Mouse (Mus musculus) heart, embryonic 16.5 days (tissue): ENCODE results near the gene Mia3. TPM values are rescaled to one million over a fixed set of nuclear protein-coding genes. Genes with fewer than 3 reads are reported as not detected.
"Not testable (repeated sequence)": the region's sequence is repeated elsewhere in the genome, so short reads cannot be mapped to it uniquely, and the experiment has no call there.

ENCODE experiments used
- ATAC-seq: fragments of 200-750 bp; cut with Nextera tagmentation; replicated peaks from 2 replicates; pipeline ENCODE4 v1.8.0; 2017; ENCODE audit warnings: moderate number of reproducible peaks; ENCODE audit not compliant: insufficient read depth, low FRiP score; ENCODE audit errors: extremely low read depth
- H3K27ac ChIP-seq: fragments of 300-500 bp; sonication (generic); 2 replicates; pipeline ENCODE4 v1.5.1; 2014; ENCODE audit warnings: mild to moderate bottlenecking, low read length, control low read depth, moderate library complexity
- H3K27me3 ChIP-seq: fragments of 300-500 bp; sonication (generic); 2 replicates; pipeline ENCODE4 v1.6.1; 2014; ENCODE audit warnings: low read length, mixed read lengths; ENCODE audit not compliant: control insufficient read depth, insufficient read depth
- H3K36me3 ChIP-seq: fragments of 300-500 bp; sonication (generic); 2 replicates; pipeline ENCODE4 v1.6.1; 2014; ENCODE audit not compliant: control insufficient read depth, insufficient read depth
- H3K4me1 ChIP-seq: fragments of 300-500 bp; sonication (generic); 2 replicates; pipeline ENCODE4 v1.6.1; 2014; ENCODE audit warnings: low read length, mixed read lengths; ENCODE audit not compliant: control insufficient read depth, insufficient read depth
- H3K4me2 ChIP-seq: fragments of 300-500 bp; sonication (generic); 2 replicates; pipeline ENCODE4 v1.6.1; 2014; ENCODE audit warnings: low read depth, mild to moderate bottlenecking, control low read depth, low read length
- H3K4me3 ChIP-seq: fragments of 300-500 bp; sonication (generic); 2 replicates; pipeline ENCODE4 v1.5.1; 2014; ENCODE audit warnings: mild to moderate bottlenecking, control low read depth, low read length
- H3K9ac ChIP-seq: fragments of 300-500 bp; sonication (generic); 2 replicates; pipeline ENCODE4 v1.6.1; 2014; ENCODE audit warnings: low read length, control low read depth
- H3K9me3 ChIP-seq: fragments of 300-500 bp; sonication (generic); replicated peaks from 2 replicates; pipeline ENCODE4 v1.6.1; 2016; ENCODE audit warnings: low read length; ENCODE audit not compliant: control insufficient read depth
- WGBS: fragments of 180-500 bp; shearing (Covaris S2); extraction: QIAGEN DNeasy Blood & Tissue Kit; methylation state at CpG from one replicate; pipeline ENCODE4 v1.1.7; 2014; 5-methylcytosine and 5-hydroxymethylcytosine counted together
- polyA plus RNA-seq: library from polyadenylated mRNA; unstranded; fragments of >200 nt; fragmentation: Nextera tagmentation; extraction: Ambion mirVana; gene quantifications from 2 replicates; pipeline ENCODE4 v1.2.1, GENCODE M21; 2015

Gene Mia3
- polyA plus RNA-seq, 1 experiment from 2014 or later, result 57.7 TPM

GRCm38 (mm10) chr1:183320708-183321107 is 48.6 kb downstream of the Mia3 start:
- no peak; the same call in 1 of the 2 replicates for ATAC-seq
- H3K9me3 ChIP-seq, result peaks cover 3% of the 10 kb centered on the region
- H3K27ac ChIP-seq, result no peak overlapping the region
- H3K36me3 ChIP-seq, result peaks cover 48% of the 10 kb centered on the region
- WGBS, result 48% methylated on average over 3 of the region's 3 CpGs
- no peak overlapping the region for H3K4me2 ChIP-seq
- H3K27me3 ChIP-seq, result no peaks in the 10 kb centered on the region
- H3K9ac ChIP-seq, result no peak overlapping the region
- no peak overlapping the region for H3K4me3 ChIP-seq
- no peaks in the 10 kb centered on the region for H3K4me1 ChIP-seq

- Histone ChIP-seq H3K27me3 (no peaks in the 10 kb centered on the region), H3K9me3 (no peaks in the 10 kb centered on the region), H3K4me1 (no peaks in the 10 kb centered on the region), H3K36me3 (peaks cover 46% of the 10 kb centered on the region), H3K4me3 (no peak overlapping the region), H3K9ac (no peak overlapping the region), H3K4me2 (no peak overlapping the region), H3K27ac (no peak overlapping the region)
- ATAC-seq, result no peak
- WGBS, result 89% methylated on average over 2 of the region's 2 CpGs
These were observed 53.6 kb downstream of the Mia3 start for GRCm38 (mm10) chr1:183315783-183316182.

- Histone ChIP-seq H3K9ac (no peak overlapping the region), H3K36me3 (peaks cover 40% of the 10 kb centered on the region), H3K27ac (no peak overlapping the region), H3K4me1 (no peaks in the 10 kb centered on the region), H3K4me3 (no peak overlapping the region), H3K4me2 (no peak overlapping the region), H3K9me3 (no peaks in the 10 kb centered on the region), H3K27me3 (no peaks in the 10 kb centered on the region)
- WGBS, result 87% methylated on average over 2 of the region's 2 CpGs
- ATAC-seq, result no peak
These were observed 57.3 kb downstream of the Mia3 start for GRCm38 (mm10) chr1:183312076-183312475.

GRCm38 (mm10) chr1:183309601-183310000 is 59.8 kb downstream of the Mia3 start:
- not testable (repeated sequence) for H3K9ac ChIP-seq, H3K4me2 ChIP-seq, H3K4me3 ChIP-seq, H3K4me1 ChIP-seq, H3K9me3 ChIP-seq, H3K27ac ChIP-seq, H3K27me3 ChIP-seq, ATAC-seq
- H3K36me3 ChIP-seq, result peaks cover 20% of the 10 kb centered on the region
- 83% methylated on average over 2 of the region's 2 CpGs for WGBS

- H3K27me3 ChIP-seq, result no peaks in the 10 kb centered on the region
- ATAC-seq, result no peak
- H3K4me2 ChIP-seq, result no peak overlapping the region
- H3K36me3 ChIP-seq, result peaks cover 13% of the 10 kb centered on the region
- H3K9me3 ChIP-seq, result no peaks in the 10 kb centered on the region
- WGBS, result 84% methylated on average over 1 of the region's 1 CpGs
- no peak overlapping the region for H3K27ac ChIP-seq
- H3K9ac ChIP-seq, result no peak overlapping the region
- H3K4me1 ChIP-seq, result no peaks in the 10 kb centered on the region
- no peak overlapping the region for H3K4me3 ChIP-seq
These were observed 60.9 kb downstream of the Mia3 start for GRCm38 (mm10) chr1:183308476-183308875.

- H3K27me3 ChIP-seq, result no peaks in the 10 kb centered on the region
- no peak for ATAC-seq
- no peak overlapping the region for H3K27ac ChIP-seq
- no peaks in the 10 kb centered on the region for H3K4me1 ChIP-seq
- H3K9ac ChIP-seq, result no peak overlapping the region
- 82% methylated on average over 3 of the region's 3 CpGs for WGBS
- no peaks in the 10 kb centered on the region for H3K9me3 ChIP-seq
- H3K4me2 ChIP-seq, result no peak overlapping the region
- H3K4me3 ChIP-seq, result no peak overlapping the region
- peaks cover 9% of the 10 kb centered on the region for H3K36me3 ChIP-seq
These were observed 61.8 kb downstream of the Mia3 start for GRCm38 (mm10) chr1:183307555-183307954.

GRCm38 (mm10) chr1:183299161-183299560 is 70.2 kb downstream of the Mia3 start:
- 84% methylated on average over 6 of the region's 6 CpGs for WGBS
- no peak overlapping the region for H3K9ac ChIP-seq
- no peak overlapping the region for H3K27ac ChIP-seq
- H3K36me3 ChIP-seq, result no peaks in the 10 kb centered on the region
- no peak for ATAC-seq
- H3K4me3 ChIP-seq, result no peak overlapping the region
- no peak overlapping the region for H3K4me2 ChIP-seq
- no peaks in the 10 kb centered on the region for H3K9me3 ChIP-seq
- no peaks in the 10 kb centered on the region for H3K27me3 ChIP-seq
- H3K4me1 ChIP-seq, result no peaks in the 10 kb centered on the region

GRCm38 (mm10) chr1:183297886-183298489 is 71.4 kb downstream of the Mia3 start:
- H3K27ac ChIP-seq, result peak overlapping the region; percentile 67
- H3K9ac ChIP-seq, result peak overlapping the region; percentile 65
- H3K27me3 ChIP-seq, result no peaks in the 10 kb centered on the region
- H3K9me3 ChIP-seq, result no peaks in the 10 kb centered on the region
- H3K4me1 ChIP-seq, result no peaks in the 10 kb centered on the region
- under 1% methylated on average over 20 of the region's 20 CpGs for WGBS
- ATAC-seq, result no peak
- H3K4me2 ChIP-seq, result peak overlapping the region; percentile 63
- H3K4me3 ChIP-seq, result peak overlapping the region; percentile 57
- H3K36me3 ChIP-seq, result peaks cover 3% of the 10 kb centered on the region; the same call in 1 of the 2 replicates

GRCm38 (mm10) chr1:183297473-183297885 is 71.9 kb downstream of the Mia3 start:
- Histone ChIP-seq H3K4me2 (peak overlapping the region; percentile 63), H3K4me3 (peak overlapping the region; percentile 57), H3K27me3 (no peaks in the 10 kb centered on the region), H3K9me3 (no peaks in the 10 kb centered on the region), H3K9ac (peak overlapping the region; percentile 65), H3K27ac (peak overlapping the region; percentile 67), H3K4me1 (no peaks in the 10 kb centered on the region), H3K36me3 (peaks cover 4% of the 10 kb centered on the region; the same call in 1 of the 2 replicates)
- ATAC-seq, result peak; percentile 11
- WGBS, result under 1% methylated on average over 30 of the region's 30 CpGs
